Mouse (Mus musculus): Measurements from ENCODE around the gene Reep1. TPM values are rescaled to one million over a fixed set of nuclear protein-coding genes. Genes with fewer than 3 reads are reported as not detected.

Reep1 gene
- 102 and 117 TPM in 2 replicates for polyA plus RNA-seq (2015; fragmentation: Nextera tagmentation; extraction: Ambion mirVana)

DNA sequence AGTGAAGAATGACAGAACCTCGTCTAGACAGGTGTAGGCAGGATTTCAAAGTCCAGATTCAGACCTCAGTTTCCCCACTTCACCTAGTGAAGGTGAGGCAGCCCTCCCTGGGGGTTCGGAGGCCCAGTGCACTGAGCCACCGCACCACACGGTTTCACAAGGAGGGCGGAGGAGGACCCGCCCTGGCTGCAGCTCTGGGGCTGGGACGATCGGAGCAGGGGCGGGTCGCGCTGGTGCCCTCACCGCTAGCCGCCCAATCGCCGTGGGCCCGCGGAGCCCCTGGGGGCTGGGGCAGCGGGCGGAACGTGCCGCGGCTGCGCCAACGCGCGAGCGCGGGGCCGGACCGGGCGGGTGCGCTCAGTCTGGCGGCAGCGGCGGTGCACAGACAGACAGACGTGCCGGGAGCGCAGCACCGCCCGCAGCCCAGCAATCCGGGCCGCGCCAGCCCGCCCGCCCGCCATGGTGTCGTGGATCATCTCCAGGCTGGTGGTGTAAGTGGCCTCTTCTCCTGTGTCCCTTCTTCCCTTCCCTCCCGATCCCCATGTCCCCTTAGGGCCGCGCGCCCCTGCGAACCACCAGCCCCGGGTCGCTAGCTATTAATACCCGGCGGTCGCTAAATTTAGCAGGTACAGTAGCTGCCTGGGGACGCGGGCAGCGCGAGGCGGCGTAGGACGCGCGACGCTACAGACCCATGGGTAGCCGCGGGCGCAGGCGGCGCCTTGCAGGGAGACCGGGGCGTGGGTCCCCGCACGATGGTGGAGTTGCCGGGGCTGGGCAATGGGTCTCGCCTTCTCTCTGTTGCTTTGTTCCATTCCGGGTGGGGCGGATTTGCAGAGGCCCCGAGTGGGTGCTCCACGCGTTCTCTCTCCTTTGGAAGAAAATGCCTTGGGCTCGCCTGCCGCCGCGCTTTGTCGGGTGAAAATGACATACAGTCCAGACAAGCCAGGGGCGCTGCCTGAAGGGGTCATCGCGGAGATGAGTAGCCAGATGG lies at the start of gene Reep1:
Gene Reep1 (plus strand): TSS at position 51 of the 991 bp plus-strand sequence.
- ATAC-seq = peak; percentile 92
- Histone ChIP-seq H3K9me3 (replicated peaks) (no peaks in the 10 kb centered on the region), H3K36me3 (ENCODE audit: poor library complexity, severe bottlenecking) (0 out of 2 replicates have a peak, but pooled peaks cover 12% of the 10 kb centered on the region), H3K4me2 (peak within 1 kb of the TSS; percentile 83), H3K4me1 (peaks cover 17% of the 10 kb centered on the region), H3K9ac (peak within 1 kb of the TSS; percentile 84), H3K27ac (peak within 1 kb of the TSS; percentile 84), H3K4me3 (peak within 1 kb of the TSS; percentile 70), H3K27me3 (0 out of 2 replicates have a peak, but pooled peaks cover 7% of the 10 kb centered on the region)
- WGBS = under 1% methylated on average over 57 of the region's 91 CpGs

DNA sequence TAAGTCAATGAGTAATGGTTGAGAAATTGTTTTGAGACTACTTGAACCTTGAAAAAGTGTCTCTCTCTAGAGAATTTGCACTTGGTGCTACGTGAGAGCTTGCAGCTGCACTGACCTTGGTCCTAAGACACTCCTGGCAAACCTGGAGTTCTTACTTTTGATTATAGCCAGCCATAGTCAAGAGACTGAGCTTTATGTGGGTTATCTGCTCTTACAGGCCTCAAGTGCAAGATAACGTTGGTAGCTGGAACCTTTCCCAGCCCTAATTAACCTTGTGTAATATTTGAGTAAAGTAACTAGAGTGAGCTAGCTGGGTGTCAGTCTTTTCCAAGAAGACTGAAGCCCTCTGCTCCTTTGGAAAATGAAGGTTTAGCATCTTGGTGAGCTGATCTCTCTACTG lies 49.1 kb upstream of the Reep1 start:
- ATAC-seq = no peak
- H3K4me2 ChIP-seq = no peak overlapping the region
- WGBS = 71% methylated on average over 2 of the region's 2 CpGs
- no peak overlapping the region for H3K4me3 ChIP-seq
- no peaks in the 10 kb centered on the region for H3K9me3 ChIP-seq (replicated peaks)
- no peaks in the 10 kb centered on the region for H3K36me3 ChIP-seq (ENCODE audit: poor library complexity, severe bottlenecking)
- no peak overlapping the region for H3K27ac ChIP-seq
- no peaks in the 10 kb centered on the region for H3K4me1 ChIP-seq
- no peak overlapping the region for H3K9ac ChIP-seq
- H3K27me3 ChIP-seq = no peaks in the 10 kb centered on the region

DNA sequence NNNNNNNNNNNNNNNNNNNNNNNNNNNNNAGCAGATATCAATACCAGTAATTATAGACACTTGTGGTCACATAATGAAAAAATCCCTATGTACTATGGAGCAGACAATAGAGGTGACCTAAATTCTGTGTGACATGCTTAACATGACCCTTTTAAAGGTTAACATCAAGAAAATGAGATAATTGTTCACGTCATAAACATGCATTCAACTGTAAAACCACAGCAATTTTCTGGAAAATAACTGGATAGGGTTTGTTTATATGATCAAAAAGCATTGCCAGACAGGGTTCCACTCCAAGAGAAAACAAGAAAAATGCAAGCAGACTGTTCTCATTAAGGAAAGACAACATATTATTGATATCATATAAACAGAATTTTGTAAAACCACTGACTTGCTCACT lies 42.9 kb upstream of the Reep1 start:
- ATAC-seq = no peak
- Histone ChIP-seq H3K4me2 (no peak overlapping the region), H3K9me3 (replicated peaks) (no peaks in the 10 kb centered on the region), H3K27me3 (no peaks in the 10 kb centered on the region), H3K27ac (no peak overlapping the region), H3K4me1 (no peaks in the 10 kb centered on the region), H3K4me3 (no peak overlapping the region), H3K9ac (no peak overlapping the region), H3K36me3 (ENCODE audit: poor library complexity, severe bottlenecking) (no peaks in the 10 kb centered on the region)
- WGBS = 74% methylated on average over 1 of the region's 1 CpGs

DNA sequence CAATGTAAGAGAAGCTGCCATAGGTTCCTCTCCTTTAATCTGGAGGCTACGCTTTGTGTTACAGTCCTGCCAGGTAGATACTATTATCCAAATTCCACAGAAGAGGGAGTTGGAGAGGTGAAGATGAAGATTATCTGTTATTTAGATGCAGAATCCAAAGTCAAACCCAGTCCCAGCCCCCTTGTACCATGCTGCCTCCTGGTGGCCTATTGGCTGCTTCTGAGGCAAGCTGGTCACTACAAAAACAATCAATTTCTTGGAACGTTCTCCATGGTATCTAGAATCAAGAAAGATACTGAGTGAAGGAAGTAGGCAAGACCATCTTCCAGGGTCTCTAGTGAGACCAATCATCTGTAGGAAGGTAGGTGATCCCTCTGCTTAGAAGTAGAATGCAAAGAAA lies 34.2 kb upstream of the Reep1 start:
- Histone ChIP-seq H3K27me3 (no peaks in the 10 kb centered on the region), H3K9me3 (replicated peaks) (no peaks in the 10 kb centered on the region), H3K27ac (no peak overlapping the region), H3K4me2 (no peak overlapping the region), H3K4me3 (no peak overlapping the region), H3K9ac (no peak overlapping the region), H3K4me1 (no peaks in the 10 kb centered on the region), H3K36me3 (ENCODE audit: poor library complexity, severe bottlenecking) (no peaks in the 10 kb centered on the region)
- ATAC-seq = no peak
- 75% methylated on average over 2 of the region's 2 CpGs for WGBS

DNA sequence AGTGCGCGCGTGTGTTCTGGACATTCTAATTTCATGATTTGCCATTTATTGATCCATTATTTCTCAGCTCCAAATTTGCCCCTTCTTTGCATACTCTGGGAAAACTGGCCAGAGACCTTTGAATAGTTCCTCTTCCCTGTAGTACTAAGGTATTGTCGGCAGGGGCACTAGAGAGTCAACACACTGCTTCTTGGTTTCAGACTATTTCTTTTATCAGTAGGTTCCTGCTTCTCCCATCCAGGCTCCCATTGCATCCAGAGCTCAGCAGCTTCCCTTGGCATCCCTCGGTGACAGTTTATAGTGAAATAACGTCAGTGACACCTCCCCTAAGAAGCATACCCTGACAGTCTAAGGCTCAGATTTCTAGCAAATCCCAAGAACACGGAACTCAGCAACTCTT lies 28.5 kb upstream of the Reep1 start:
- no peak overlapping the region for H3K4me2 ChIP-seq
- H3K27me3 ChIP-seq = no peaks in the 10 kb centered on the region
- 68% methylated on average over 7 of the region's 7 CpGs for WGBS
- H3K9ac ChIP-seq = no peak overlapping the region
- no peaks in the 10 kb centered on the region for H3K36me3 ChIP-seq (ENCODE audit: poor library complexity, severe bottlenecking)
- no peak overlapping the region for H3K27ac ChIP-seq
- H3K9me3 ChIP-seq (replicated peaks) = no peaks in the 10 kb centered on the region
- no peaks in the 10 kb centered on the region for H3K4me1 ChIP-seq
- no peak overlapping the region for H3K4me3 ChIP-seq
- no peak for ATAC-seq

DNA sequence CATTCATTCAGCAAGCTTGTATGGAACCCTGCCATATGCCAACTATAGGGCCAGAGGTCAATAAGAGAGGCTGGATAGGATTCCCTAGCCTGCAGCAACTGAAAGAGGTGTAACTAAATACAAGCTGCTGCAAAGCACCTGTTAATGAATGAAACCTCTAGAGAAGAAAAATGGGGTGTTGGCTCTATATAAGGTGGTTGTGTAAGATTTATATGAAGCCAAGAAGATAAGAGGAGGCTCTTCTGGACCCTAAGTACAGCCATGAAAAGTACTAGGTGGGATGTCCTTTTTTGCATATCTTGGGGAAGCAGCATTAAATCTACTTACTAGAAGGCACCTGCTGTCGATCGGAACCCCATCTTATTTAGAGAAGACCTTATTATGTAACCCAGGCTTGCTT lies 12.2 kb upstream of the Reep1 start:
- H3K9ac ChIP-seq = no peak overlapping the region
- H3K4me3 ChIP-seq = no peak overlapping the region
- no peak overlapping the region for H3K27ac ChIP-seq
- ATAC-seq = no peak
- no peaks in the 10 kb centered on the region for H3K4me1 ChIP-seq
- no peak overlapping the region for H3K4me2 ChIP-seq
- H3K27me3 ChIP-seq = no peaks in the 10 kb centered on the region
- H3K36me3 ChIP-seq (ENCODE audit: poor library complexity, severe bottlenecking) = no peaks in the 10 kb centered on the region
- H3K9me3 ChIP-seq (replicated peaks) = no peaks in the 10 kb centered on the region
- 89% methylated on average over 2 of the region's 2 CpGs for WGBS

DNA sequence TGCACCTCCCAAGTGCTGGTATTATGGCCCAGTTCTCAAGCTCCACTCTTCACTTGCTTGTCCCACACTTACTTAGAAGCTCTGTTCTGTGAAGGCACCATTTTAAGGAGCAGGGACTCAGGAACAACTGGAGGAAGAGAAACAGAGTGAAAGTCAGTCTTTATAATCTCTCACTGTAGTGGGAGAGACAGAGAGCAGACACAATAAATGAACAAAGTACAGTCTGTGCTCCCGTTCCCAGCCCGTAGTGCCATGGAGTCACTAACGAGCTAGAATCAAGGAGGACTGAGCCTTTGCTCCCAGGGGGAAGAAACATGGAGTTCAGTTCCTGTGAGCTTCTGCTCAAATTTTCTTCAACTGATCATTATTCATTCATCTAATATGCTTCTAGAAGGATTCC lies 11.8 kb upstream of the Reep1 start:
- ATAC-seq = no peak
- no peaks in the 10 kb centered on the region for H3K27me3 ChIP-seq
- H3K4me2 ChIP-seq = no peak overlapping the region
- H3K36me3 ChIP-seq (ENCODE audit: poor library complexity, severe bottlenecking) = no peaks in the 10 kb centered on the region
- H3K9ac ChIP-seq = no peak overlapping the region
- no peaks in the 10 kb centered on the region for H3K9me3 ChIP-seq (replicated peaks)
- H3K27ac ChIP-seq = no peak overlapping the region
- 32% methylated on average over 3 of the region's 3 CpGs for WGBS
- H3K4me1 ChIP-seq = no peaks in the 10 kb centered on the region
- H3K4me3 ChIP-seq = no peak overlapping the region

DNA sequence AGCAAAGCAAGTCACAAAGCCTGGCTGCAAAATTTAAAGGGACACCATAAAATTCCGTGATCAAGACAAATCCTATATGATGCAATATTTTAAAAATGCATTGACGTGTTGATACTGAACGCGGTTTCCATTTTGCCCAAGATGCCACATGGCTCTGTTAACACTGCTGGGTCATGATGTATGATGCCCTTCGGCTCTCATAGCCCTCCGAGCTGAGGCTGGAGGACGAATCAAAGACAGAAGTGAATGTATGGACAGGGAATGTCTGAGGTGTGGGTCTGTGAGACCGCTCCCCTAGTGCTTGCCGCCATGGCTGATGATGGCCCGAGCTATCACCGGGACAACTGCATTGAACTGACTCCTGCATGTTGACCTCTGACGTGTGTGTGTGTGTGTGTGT lies 490 bp upstream of the Reep1 start:
- ATAC-seq = no peak

DNA sequence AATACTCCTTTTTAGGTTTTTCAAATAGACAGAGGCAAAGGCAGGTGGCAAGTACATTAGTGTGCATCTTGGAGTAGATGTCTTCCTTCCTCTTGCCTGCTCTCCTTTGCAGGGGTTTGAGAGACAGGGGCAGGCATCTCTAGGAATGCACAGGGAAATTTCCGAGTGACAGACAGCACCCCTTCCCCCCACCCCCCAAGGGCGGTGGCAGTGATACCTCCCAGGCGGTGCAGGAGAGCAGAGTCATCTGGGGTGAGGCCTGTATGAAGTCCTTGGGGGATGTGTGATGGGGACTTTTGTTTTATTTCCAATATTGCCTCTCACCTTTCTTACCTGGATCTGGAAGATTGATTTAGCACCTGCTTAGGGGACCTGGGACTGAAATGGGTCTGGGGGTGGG lies 1.2 kb downstream of the Reep1 start:
- H3K27ac ChIP-seq = peak overlapping the region; percentile 84
- H3K4me2 ChIP-seq = peak overlapping the region; percentile 83
- WGBS = 7% methylated on average over 3 of the region's 3 CpGs

More for the DNA sequence above, 490 bp upstream of the Reep1 start:
- Histone ChIP-seq H3K36me3 (ENCODE audit: poor library complexity, severe bottlenecking) (0 out of 2 replicates have a peak, but pooled peaks cover 12% of the 10 kb centered on the region), H3K9ac (peak overlapping the region; percentile 84; the same call in 1 of the 2 replicates), H3K4me1 (peaks cover 12% of the 10 kb centered on the region), H3K27me3 (0 out of 2 replicates have a peak, but pooled peaks cover 7% of the 10 kb centered on the region), H3K27ac (no peak overlapping the region), H3K4me3 (peak overlapping the region; percentile 70; the same call in 1 of the 2 replicates), H3K9me3 (replicated peaks) (no peaks in the 10 kb centered on the region), H3K4me2 (peak overlapping the region; percentile 83)
- WGBS = 78% methylated on average over 12 of the region's 12 CpGs

DNA sequence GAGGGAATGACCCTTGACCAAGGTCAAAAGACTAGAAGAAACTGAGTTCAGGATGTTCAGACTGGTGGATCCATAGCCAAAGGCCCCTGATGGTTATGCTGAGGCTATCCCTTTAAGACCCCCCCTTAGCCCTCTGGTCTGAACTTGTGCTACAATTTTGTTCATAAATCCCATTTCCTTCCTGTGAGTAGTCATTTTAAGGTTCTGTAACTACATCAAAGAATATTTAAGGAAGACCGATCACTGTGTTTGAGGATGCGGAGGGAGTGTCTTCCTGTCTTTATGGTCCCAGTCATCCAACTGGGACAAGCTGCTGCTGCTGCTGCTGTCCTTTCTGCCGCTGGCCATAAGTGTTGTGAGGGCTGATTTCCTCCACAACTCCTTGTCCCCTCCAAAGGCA lies 3.0 kb downstream of the Reep1 start:
- no peaks in the 10 kb centered on the region for H3K9me3 ChIP-seq (replicated peaks)
- ATAC-seq = no peak
- H3K4me1 ChIP-seq = peaks cover 17% of the 10 kb centered on the region
- no peak overlapping the region for H3K4me2 ChIP-seq
- H3K4me3 ChIP-seq = no peak overlapping the region
- no peak overlapping the region for H3K9ac ChIP-seq
- 0 out of 2 replicates have a peak, but pooled peaks cover 12% of the 10 kb centered on the region for H3K36me3 ChIP-seq (ENCODE audit: poor library complexity, severe bottlenecking)
- no peak overlapping the region for H3K27ac ChIP-seq
- 0 out of 2 replicates have a peak, but pooled peaks cover 7% of the 10 kb centered on the region for H3K27me3 ChIP-seq
- WGBS = 91% methylated on average over 3 of the region's 3 CpGs

More for the DNA sequence above, 1.2 kb downstream of the Reep1 start:
- Histone ChIP-seq H3K9ac (peak overlapping the region; percentile 84), H3K27me3 (0 out of 2 replicates have a peak, but pooled peaks cover 7% of the 10 kb centered on the region), H3K9me3 (replicated peaks) (no peaks in the 10 kb centered on the region), H3K4me3 (peak overlapping the region; percentile 70), H3K4me1 (peaks cover 17% of the 10 kb centered on the region), H3K36me3 (ENCODE audit: poor library complexity, severe bottlenecking) (0 out of 2 replicates have a peak, but pooled peaks cover 12% of the 10 kb centered on the region)
- peak; percentile 36 for ATAC-seq

DNA sequence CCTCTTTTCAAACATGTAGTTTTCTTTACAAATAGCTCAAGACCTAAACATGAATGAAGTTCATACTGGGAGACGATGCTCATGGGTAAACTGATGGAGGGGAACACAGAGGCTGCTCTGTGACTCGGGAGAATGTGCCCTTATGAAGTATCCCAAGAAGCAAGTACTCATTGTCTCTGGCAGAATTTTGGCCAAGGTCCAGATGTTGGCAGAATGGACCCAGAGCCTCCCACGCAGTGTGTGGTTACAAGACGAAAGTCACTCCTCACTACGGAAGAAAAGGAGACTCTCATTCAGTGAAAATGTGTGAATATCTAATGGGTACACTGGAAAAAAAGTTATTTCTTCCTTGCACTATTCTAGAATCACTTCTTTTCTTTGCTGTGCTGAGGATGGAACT lies 3.8 kb downstream of the Reep1 start:
- ATAC-seq = no peak
- WGBS = 58% methylated on average over 5 of the region's 5 CpGs
- Histone ChIP-seq H3K27me3 (0 out of 2 replicates have a peak, but pooled peaks cover 7% of the 10 kb centered on the region), H3K4me3 (no peak overlapping the region), H3K9ac (no peak overlapping the region), H3K9me3 (replicated peaks) (no peaks in the 10 kb centered on the region), H3K36me3 (ENCODE audit: poor library complexity, severe bottlenecking) (0 out of 2 replicates have a peak, but pooled peaks cover 12% of the 10 kb centered on the region), H3K4me2 (no peak overlapping the region), H3K4me1 (peaks cover 17% of the 10 kb centered on the region), H3K27ac (no peak overlapping the region)

DNA sequence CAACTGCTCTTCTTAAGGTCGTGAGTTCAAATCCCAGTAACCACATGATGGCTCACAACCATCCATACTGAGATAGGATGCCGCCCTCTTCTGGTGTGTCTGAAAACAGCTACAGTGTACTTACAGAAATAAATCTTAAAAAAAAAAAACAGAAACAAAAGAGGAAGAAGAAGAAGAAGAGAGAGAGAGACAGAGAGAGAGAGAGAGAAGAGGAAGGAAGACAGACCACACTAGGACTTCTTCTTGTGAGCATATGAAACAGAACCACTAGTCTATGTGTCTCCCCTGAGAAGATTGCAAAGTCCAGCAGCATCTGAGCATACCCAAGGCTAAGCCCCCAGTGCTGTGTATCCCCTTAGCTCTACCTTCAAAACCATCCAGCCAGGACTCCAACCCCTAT lies 6.2 kb downstream of the Reep1 start:
- Histone ChIP-seq H3K27me3 (no peaks in the 10 kb centered on the region), H3K9ac (no peak overlapping the region), H3K27ac (no peak overlapping the region), H3K4me1 (peaks cover 13% of the 10 kb centered on the region), H3K4me3 (no peak overlapping the region), H3K36me3 (ENCODE audit: poor library complexity, severe bottlenecking) (0 out of 2 replicates have a peak, but pooled peaks cover 12% of the 10 kb centered on the region), H3K4me2 (no peak overlapping the region), H3K9me3 (replicated peaks) (no peaks in the 10 kb centered on the region)
- 87% methylated on average over 2 of the region's 2 CpGs for WGBS
- no peak for ATAC-seq

Measured in forebrain, embryonic 13.5 days (tissue).